Mouse (Mus musculus): ENCODE data around the gene Gpr182. TPM values are rescaled to one million over a fixed set of nuclear protein-coding genes. Genes with fewer than 3 reads are reported as not detected.
A peak's percentile ranks its signal among the peaks of the same experiment; 100 is the strongest.

Gene Gpr182
- polyA plus RNA-seq, 1 experiment from 2014 or later = 19.0 TPM

DNA sequence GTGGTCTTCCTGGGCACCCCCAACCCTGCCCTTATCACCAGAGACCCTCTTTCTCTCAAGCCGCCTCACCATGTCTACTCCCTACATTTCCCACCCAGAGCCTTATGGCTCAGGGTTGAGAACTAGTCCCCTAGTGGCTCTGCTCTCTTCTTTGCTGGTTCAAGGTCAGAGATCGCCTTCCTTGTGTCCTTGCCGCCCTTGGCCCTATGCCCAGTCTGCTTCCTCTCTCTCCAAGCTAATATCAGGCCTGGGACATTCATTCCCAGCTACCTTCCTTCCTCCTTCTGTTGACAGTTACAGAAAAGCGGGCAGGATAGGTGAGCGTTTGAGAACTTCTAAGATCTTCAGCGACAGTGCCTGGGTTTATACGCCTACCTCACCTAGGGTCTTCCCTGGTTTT lies 43.8 kb downstream of the Gpr182 start:
- no peak overlapping the region for H3K9ac ChIP-seq (ENCODE audit: low read length)
- 36% methylated on average over 7 of the region's 7 CpGs for WGBS
- no peak overlapping the region for H3K4me3 ChIP-seq (ENCODE audit: low read length)
- H3K36me3 ChIP-seq (ENCODE audit: control insufficient read depth, insufficient read depth) = no peaks in the 10 kb centered on the region
- no peaks in the 10 kb centered on the region for H3K9me3 ChIP-seq (replicated peaks; ENCODE audit: control insufficient read depth, low read length)
- H3K4me2 ChIP-seq (ENCODE audit: low read depth, low read length) = no peak overlapping the region
- H3K27ac ChIP-seq (ENCODE audit: low read length) = no peak overlapping the region
- peak; percentile 55; the same call in 1 of the 2 replicates for ATAC-seq (replicated peaks; ENCODE audit: extremely low read depth, insufficient read depth, low FRiP score)
- no peaks in the 10 kb centered on the region for H3K27me3 ChIP-seq (ENCODE audit: control insufficient read depth, insufficient read depth, low read length)
- peaks cover 6% of the 10 kb centered on the region for H3K4me1 ChIP-seq (ENCODE audit: control insufficient read depth, insufficient read depth, low read length)

DNA sequence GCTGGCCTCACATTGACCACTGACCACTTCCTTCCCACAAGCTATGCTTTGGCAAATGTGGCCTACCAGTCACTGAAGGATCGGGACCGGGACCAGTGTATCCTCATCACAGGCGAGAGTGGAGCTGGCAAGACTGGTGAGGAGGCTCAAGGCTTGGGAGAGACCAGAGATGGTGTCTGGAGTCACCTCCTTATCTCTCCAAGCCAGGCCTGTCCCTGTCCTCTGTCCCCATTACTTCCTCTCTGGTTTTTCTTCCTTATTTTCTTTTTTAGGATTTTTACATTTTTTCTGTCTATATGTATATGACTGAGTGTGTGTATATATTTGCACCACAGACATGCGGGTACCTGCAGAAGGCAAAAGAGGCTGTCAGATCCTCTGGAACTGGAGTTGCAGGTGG lies 45.7 kb downstream of the Gpr182 start:
- Histone ChIP-seq H3K27ac (ENCODE audit: low read length) (no peak overlapping the region), H3K4me3 (ENCODE audit: low read length) (no peak overlapping the region), H3K4me2 (ENCODE audit: low read depth, low read length) (no peak overlapping the region), H3K4me1 (ENCODE audit: control insufficient read depth, insufficient read depth, low read length) (peaks cover 6% of the 10 kb centered on the region), H3K9me3 (replicated peaks; ENCODE audit: control insufficient read depth, low read length) (no peaks in the 10 kb centered on the region), H3K9ac (ENCODE audit: low read length) (no peak overlapping the region), H3K36me3 (ENCODE audit: control insufficient read depth, insufficient read depth) (no peaks in the 10 kb centered on the region), H3K27me3 (ENCODE audit: control insufficient read depth, insufficient read depth, low read length) (no peaks in the 10 kb centered on the region)
- ATAC-seq (replicated peaks; ENCODE audit: extremely low read depth, insufficient read depth, low FRiP score) = no peak
- 87% methylated on average over 4 of the region's 4 CpGs for WGBS

DNA sequence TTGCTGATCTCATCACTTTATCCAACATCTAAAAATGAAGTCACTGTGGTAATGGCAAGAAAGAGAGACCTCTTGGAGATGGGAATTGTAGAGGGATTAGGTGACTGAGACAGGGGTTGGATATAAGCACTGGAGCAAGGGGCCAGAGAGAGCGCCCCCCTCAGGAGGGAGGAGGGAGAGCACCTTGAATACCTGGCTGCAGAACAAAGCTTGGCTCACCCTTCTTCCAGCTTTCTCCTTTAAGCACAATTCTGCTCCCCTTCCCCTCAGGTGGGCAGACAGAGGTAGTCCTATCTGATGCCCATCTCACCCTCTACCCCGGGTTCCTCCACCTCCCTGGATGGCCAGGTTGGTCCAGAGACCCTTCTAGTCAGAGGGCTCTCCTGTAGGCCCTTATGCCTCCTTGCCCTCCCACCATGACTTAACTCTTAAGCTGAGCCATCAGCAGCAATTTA lies 46.7 kb downstream of the Gpr182 start, which contains the start of gene Myo1a:
TSS of gene Myo1a (plus strand) at position 405 of the 455 bp plus-strand sequence.
- H3K4me3 ChIP-seq (ENCODE audit: low read length) = no peak within 1 kb of the TSS
- 57% methylated on average over 2 of the region's 2 CpGs for WGBS

DNA sequence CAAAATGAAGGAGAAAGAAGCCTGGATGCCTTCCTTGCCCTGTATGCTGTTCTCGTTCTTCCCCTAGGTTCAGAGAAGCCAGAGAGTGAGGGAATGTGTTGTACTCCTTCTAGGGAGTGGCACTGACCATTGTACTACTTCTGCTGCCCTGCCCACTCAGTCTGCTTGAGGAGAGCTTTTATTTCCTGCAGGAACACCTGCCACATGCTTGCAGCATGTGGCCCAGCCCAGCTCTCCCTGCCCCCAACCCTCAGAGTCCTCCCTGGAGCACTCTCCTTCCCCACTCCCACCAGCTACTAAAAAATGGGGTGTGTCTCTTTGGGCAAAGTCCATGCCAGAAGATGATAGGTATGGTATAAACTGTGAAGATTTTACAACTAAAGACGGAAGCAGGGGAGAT lies 47.2 kb downstream of the Gpr182 start:
- Histone ChIP-seq H3K27ac (ENCODE audit: low read length) (no peak overlapping the region), H3K27me3 (ENCODE audit: control insufficient read depth, insufficient read depth, low read length) (no peaks in the 10 kb centered on the region), H3K4me3 (ENCODE audit: low read length) (no peak overlapping the region), H3K9me3 (replicated peaks; ENCODE audit: control insufficient read depth, low read length) (no peaks in the 10 kb centered on the region), H3K4me2 (ENCODE audit: low read depth, low read length) (no peak overlapping the region), H3K9ac (ENCODE audit: low read length) (no peak overlapping the region), H3K36me3 (ENCODE audit: control insufficient read depth, insufficient read depth) (no peaks in the 10 kb centered on the region), H3K4me1 (ENCODE audit: control insufficient read depth, insufficient read depth, low read length) (peaks cover 6% of the 10 kb centered on the region)
- ATAC-seq (replicated peaks; ENCODE audit: extremely low read depth, insufficient read depth, low FRiP score) = no peak
- WGBS = 46% methylated on average over 2 of the region's 2 CpGs

More for the DNA sequence above, 46.7 kb downstream of the Gpr182 start, which contains the start of gene Myo1a:
- H3K4me2 ChIP-seq (ENCODE audit: low read depth, low read length) = no peak within 1 kb of the TSS
- ATAC-seq (replicated peaks; ENCODE audit: extremely low read depth, insufficient read depth, low FRiP score) = no peak
- peaks cover 6% of the 10 kb centered on the region for H3K4me1 ChIP-seq (ENCODE audit: control insufficient read depth, insufficient read depth, low read length)
- no peaks in the 10 kb centered on the region for H3K27me3 ChIP-seq (ENCODE audit: control insufficient read depth, insufficient read depth, low read length)
- no peak within 1 kb of the TSS for H3K27ac ChIP-seq (ENCODE audit: low read length)
- no peaks in the 10 kb centered on the region for H3K36me3 ChIP-seq (ENCODE audit: control insufficient read depth, insufficient read depth)
- H3K9me3 ChIP-seq (replicated peaks; ENCODE audit: control insufficient read depth, low read length) = no peaks in the 10 kb centered on the region
- H3K9ac ChIP-seq (ENCODE audit: low read length) = no peak within 1 kb of the TSS

DNA sequence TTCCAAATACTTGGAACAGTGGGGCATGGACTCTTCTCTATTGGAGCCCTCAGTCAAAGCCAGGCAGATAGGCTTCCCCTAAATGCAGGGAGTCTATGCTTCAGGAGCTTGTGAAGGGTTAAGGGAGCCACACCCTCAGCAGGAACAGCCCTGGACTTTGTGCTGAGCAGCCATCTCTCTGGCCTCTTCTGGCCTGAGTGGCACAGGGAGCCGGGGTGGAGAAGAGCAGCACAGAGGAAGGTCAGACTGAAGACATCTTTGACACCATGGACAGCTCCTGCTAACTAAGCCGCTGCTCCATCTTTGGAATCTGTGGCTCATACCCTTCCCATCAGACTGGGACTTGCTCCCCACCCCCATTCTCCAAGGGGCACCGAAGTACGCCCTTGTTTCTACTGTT lies 48.2 kb downstream of the Gpr182 start:
- Histone ChIP-seq H3K4me3 (ENCODE audit: low read length) (no peak overlapping the region), H3K9me3 (replicated peaks; ENCODE audit: control insufficient read depth, low read length) (no peaks in the 10 kb centered on the region), H3K4me1 (ENCODE audit: control insufficient read depth, insufficient read depth, low read length) (peaks cover 6% of the 10 kb centered on the region), H3K27me3 (ENCODE audit: control insufficient read depth, insufficient read depth, low read length) (no peaks in the 10 kb centered on the region), H3K9ac (ENCODE audit: low read length) (no peak overlapping the region), H3K4me2 (ENCODE audit: low read depth, low read length) (no peak overlapping the region), H3K36me3 (ENCODE audit: control insufficient read depth, insufficient read depth) (0 out of 2 replicates have a peak, but pooled peaks cover 2% of the 10 kb centered on the region), H3K27ac (ENCODE audit: low read length) (no peak overlapping the region)
- ATAC-seq (replicated peaks; ENCODE audit: extremely low read depth, insufficient read depth, low FRiP score) = no peak
- 31% methylated on average over 4 of the region's 4 CpGs for WGBS

DNA sequence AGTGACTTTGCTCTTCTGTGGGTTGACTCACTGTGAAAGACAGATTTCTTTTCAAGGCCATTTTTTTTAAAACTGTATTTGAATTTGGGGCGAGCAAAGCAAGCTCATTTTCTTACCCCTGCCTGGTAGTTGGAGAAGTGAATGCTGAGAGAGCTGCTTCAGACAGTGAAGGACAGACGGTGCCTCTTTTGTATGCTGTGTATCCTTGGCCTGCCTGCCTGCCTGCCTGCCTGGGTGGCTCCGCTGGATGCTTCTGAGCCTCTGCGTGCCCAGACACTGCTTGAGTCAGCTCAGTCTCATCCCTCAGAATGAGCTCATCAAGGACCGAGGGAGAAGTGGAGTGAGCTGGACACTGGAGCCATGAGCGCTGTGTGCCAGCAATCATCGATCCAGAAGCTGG lies 52.6 kb downstream of the Gpr182 start:
- Histone ChIP-seq H3K4me1 (ENCODE audit: control insufficient read depth, insufficient read depth, low read length) (no peaks in the 10 kb centered on the region), H3K36me3 (ENCODE audit: control insufficient read depth, insufficient read depth) (peaks cover 16% of the 10 kb centered on the region), H3K4me3 (ENCODE audit: low read length) (no peak overlapping the region), H3K9me3 (replicated peaks; ENCODE audit: control insufficient read depth, low read length) (no peaks in the 10 kb centered on the region), H3K4me2 (ENCODE audit: low read depth, low read length) (no peak overlapping the region), H3K27me3 (ENCODE audit: control insufficient read depth, insufficient read depth, low read length) (no peaks in the 10 kb centered on the region), H3K9ac (ENCODE audit: low read length) (no peak overlapping the region), H3K27ac (ENCODE audit: low read length) (no peak overlapping the region)
- 90% methylated on average over 7 of the region's 7 CpGs for WGBS
- no peak for ATAC-seq (replicated peaks; ENCODE audit: extremely low read depth, insufficient read depth, low FRiP score)

Other genes starting within 250 kb of the Gpr182 start
- gene Ndufa4l2, start 236.8 kb downstream of the Gpr182 start, polyA plus RNA-seq (2015; fragmentation: Nextera tagmentation; extraction: Ambion mirVana) = 59.8 and 72.0 TPM in 2 replicates
- 127 and 132 TPM in 2 replicates for gene Shmt2, start 229.3 kb downstream of the Gpr182 start, polyA plus RNA-seq (2015; fragmentation: Nextera tagmentation; extraction: Ambion mirVana)
- gene Nxph4, start 217.2 kb downstream of the Gpr182 start, polyA plus RNA-seq (2015; fragmentation: Nextera tagmentation; extraction: Ambion mirVana) = 1.2 and 1.4 TPM in 2 replicates
- 33.4 and 34.4 TPM in 2 replicates for gene Lrp1, start 130.6 kb downstream of the Gpr182 start, polyA plus RNA-seq (2015; fragmentation: Nextera tagmentation; extraction: Ambion mirVana)
- gene Stat6, start 108.7 kb downstream of the Gpr182 start, polyA plus RNA-seq (2015; fragmentation: Nextera tagmentation; extraction: Ambion mirVana) = 36.1 and 36.7 TPM in 2 replicates
- gene Nemp1, start 84.8 kb downstream of the Gpr182 start, polyA plus RNA-seq (2015; fragmentation: Nextera tagmentation; extraction: Ambion mirVana) = 8.3 and 8.7 TPM in 2 replicates
- 10.9 and 12.7 TPM in 2 replicates for gene Nab2, start 83.2 kb downstream of the Gpr182 start, polyA plus RNA-seq (2015; fragmentation: Nextera tagmentation; extraction: Ambion mirVana)
- gene Myo1a, start 46.6 kb downstream of the Gpr182 start, polyA plus RNA-seq (2015; fragmentation: Nextera tagmentation; extraction: Ambion mirVana) = 0.21 and 1.8 TPM in 2 replicates
- gene Tac2, start 27.3 kb downstream of the Gpr182 start, polyA plus RNA-seq (2015; fragmentation: Nextera tagmentation; extraction: Ambion mirVana) = 0.74 TPM in 1 of 2 replicates, not detected in the other
- gene Zbtb39, start 12.2 kb downstream of the Gpr182 start, polyA plus RNA-seq (2015; fragmentation: Nextera tagmentation; extraction: Ambion mirVana) = 1.4 and 1.6 TPM in 2 replicates
- not detected in 2 replicates for gene Rdh1, start 8.0 kb upstream of the Gpr182 start, polyA plus RNA-seq (2015; fragmentation: Nextera tagmentation; extraction: Ambion mirVana)
- gene Rdh16f1, start 8.1 kb upstream of the Gpr182 start, polyA plus RNA-seq (2015; fragmentation: Nextera tagmentation; extraction: Ambion mirVana) = not detected in 2 replicates
- 0.09 and 0.24 TPM in 2 replicates for gene Rdh9, start 24.7 kb upstream of the Gpr182 start, polyA plus RNA-seq (2015; fragmentation: Nextera tagmentation; extraction: Ambion mirVana)
- not detected in 2 replicates for gene Rdh16, start 49.4 kb upstream of the Gpr182 start, polyA plus RNA-seq (2015; fragmentation: Nextera tagmentation; extraction: Ambion mirVana)
- gene Rdh19, start 98.2 kb upstream of the Gpr182 start, polyA plus RNA-seq (2015; fragmentation: Nextera tagmentation; extraction: Ambion mirVana) = not detected in 2 replicates
- gene Rdh16f2, start 114.7 kb upstream of the Gpr182 start, polyA plus RNA-seq (2015; fragmentation: Nextera tagmentation; extraction: Ambion mirVana) = not detected in 2 replicates
- gene Rdh7, start 137.1 kb upstream of the Gpr182 start, polyA plus RNA-seq (2015; fragmentation: Nextera tagmentation; extraction: Ambion mirVana) = not detected in 2 replicates
- not detected in 2 replicates for gene Sdr9c7, start 146.8 kb upstream of the Gpr182 start, polyA plus RNA-seq (2015; fragmentation: Nextera tagmentation; extraction: Ambion mirVana)

All from heart, embryonic 16.5 days (tissue).